Comparison of ENCODE assay signal across 17 mouse cellular contexts in the genomic region with DNA sequence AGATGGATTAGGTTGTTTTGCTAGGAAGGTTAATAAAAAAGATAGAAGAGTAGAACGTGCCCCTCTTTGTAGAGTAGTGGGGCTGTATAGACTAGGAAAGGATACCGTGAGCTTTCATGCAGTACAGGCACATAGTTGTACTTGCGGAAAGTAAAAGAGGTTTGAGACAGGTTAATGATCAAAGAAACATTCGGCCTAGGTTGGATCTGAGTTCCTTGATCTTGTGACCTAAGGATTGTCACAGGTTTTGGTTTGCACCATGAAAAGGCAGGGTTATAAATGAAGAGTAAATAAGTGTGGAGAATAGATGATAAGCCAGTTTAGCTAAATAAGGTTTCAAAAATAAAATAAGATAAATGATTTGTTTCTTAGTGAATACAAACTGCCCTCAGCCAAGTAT. TPM values are rescaled to one million over a fixed set of nuclear protein-coding genes. Genes with fewer than 3 reads are reported as not detected.
"Had no signal": no experiment of that assay in that cellular context is flagged by ENCODE, and none has a peak within 500 bp of the region (broad histone marks: within the 10 kb centered on the region; RNA-seq: fewer than 3 reads in every experiment).

No protein-coding gene starts in this region.

- H3K4me2 ChIP-seq: neural tube, embryonic 13.5 days; neural tube, embryonic 15.5 days; stomach, embryonic 15.5 days had no signal

- H3K27ac ChIP-seq: neural tube, embryonic 13.5 days; neural tube, embryonic 15.5 days; stomach, embryonic 15.5 days; stomach, postnatal 0 days had no signal

- H3K9me3 ChIP-seq: neural tube, embryonic 13.5 days; neural tube, embryonic 15.5 days; stomach, embryonic 15.5 days had no signal

- DNase-seq: retina, postnatal 1 day; right cerebral cortex, adult 18-20 months; right cerebral cortex, postnatal 14 days; right cerebral cortex, postnatal 25 days; right cerebral cortex, postnatal 4 days; spleen, adult 18-20 months; thymus, adult 18-20 months; thymus, adult 2 months; thymus, postnatal 14 days; thymus, postnatal 25 days; thymus, postnatal 36 days; thymus, postnatal 4 days had no signal

- H3K4me3 ChIP-seq: neural tube, embryonic 13.5 days; neural tube, embryonic 15.5 days; stomach, embryonic 15.5 days had no signal

- H3K9ac ChIP-seq: neural tube, embryonic 13.5 days; neural tube, embryonic 15.5 days; stomach, embryonic 15.5 days had no signal

- H3K27me3 ChIP-seq: neural tube, embryonic 13.5 days; neural tube, embryonic 15.5 days; stomach, embryonic 15.5 days had no signal

RNA-seq across cellular contexts. Expression of gene Snhg11, which starts 11.3 kb away (rescaled TPM):
- total RNA-seq: neutrophil, adult 5-6 weeks had no signal
